Mouse (Mus musculus): ENCODE results near the gene Atf7.

DNA sequence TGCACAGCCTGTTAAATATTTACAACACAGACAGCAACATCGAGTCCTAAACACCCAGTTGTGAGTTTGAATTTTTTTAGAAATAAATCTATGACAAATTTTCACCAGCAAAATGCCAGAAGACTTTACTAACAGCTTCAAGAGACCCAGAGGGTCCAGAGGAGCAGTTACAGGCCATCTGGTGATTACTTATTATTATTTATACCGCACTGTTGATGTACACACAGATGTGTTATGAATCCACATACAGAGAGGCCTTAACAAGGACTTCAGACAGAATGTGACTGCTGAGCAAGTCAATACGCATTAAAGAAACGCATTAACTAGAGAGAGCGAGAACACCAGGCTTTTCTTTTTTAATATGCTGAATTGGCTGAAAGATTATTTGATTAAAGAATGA is 39.8 kb downstream of the Atf7 start:
- TF ChIP-seq CTCF (IDR thresholded peaks at IDR 0.05; ENCODE audit: low read depth, low read length) (no peak), POLR2A (IDR thresholded peaks at IDR 0.05; ENCODE audit: extremely low read depth, insufficient read depth, low read length) (no peak)

All from liver, adult 2 months (tissue).